Mouse (Mus musculus): Measurements from ENCODE around the gene Bhlhe41. TPM values are rescaled to one million over a fixed set of nuclear protein-coding genes. Genes with fewer than 3 reads are reported as not detected.

Gene Bhlhe41
- polyA plus RNA-seq, 1 experiment from 2014 or later = 8.1 TPM

GRCm38 (mm10) chr6:145815200-145815599 lies 50.2 kb downstream of the Bhlhe41 start:
- 37% methylated on average over 15 of the region's 15 CpGs for WGBS
- no peaks in the 10 kb centered on the region for H3K36me3 ChIP-seq (ENCODE audit: control insufficient read depth, insufficient read depth, low read length)

GRCm38 (mm10) chr6:145811174-145811573 lies 54.2 kb downstream of the Bhlhe41 start:
- Histone ChIP-seq H3K9ac (ENCODE audit: low read depth, low read length) (no peak overlapping the region), H3K9me3 (ENCODE audit: control insufficient read depth, low read length) (no peaks in the 10 kb centered on the region), H3K4me1 (ENCODE audit: control insufficient read depth, insufficient read depth, low read depth, low read length) (peaks cover 3% of the 10 kb centered on the region), H3K27me3 (replicated peaks; ENCODE audit: control insufficient read depth, insufficient read depth, low read length) (no peaks in the 10 kb centered on the region), H3K36me3 (ENCODE audit: control insufficient read depth, insufficient read depth, low read length) (no peaks in the 10 kb centered on the region), H3K4me2 (ENCODE audit: low read length) (no peak overlapping the region), H3K4me3 (ENCODE audit: low read length) (no peak overlapping the region), H3K27ac (ENCODE audit: low read depth, low read length) (no peak overlapping the region)
- ATAC-seq = no peak
- 88% methylated on average over 1 of the region's 1 CpGs for WGBS

More at GRCm38 (mm10) chr6:145815200-145815599, 50.2 kb downstream of the Bhlhe41 start:
- H3K9me3 ChIP-seq (ENCODE audit: control insufficient read depth, low read length) = no peaks in the 10 kb centered on the region
- H3K9ac ChIP-seq (ENCODE audit: low read depth, low read length) = no peak overlapping the region
- no peak overlapping the region for H3K4me3 ChIP-seq (ENCODE audit: low read length)
- H3K27me3 ChIP-seq (replicated peaks; ENCODE audit: control insufficient read depth, insufficient read depth, low read length) = no peaks in the 10 kb centered on the region
- no peak overlapping the region for H3K27ac ChIP-seq (ENCODE audit: low read depth, low read length)
- no peak for ATAC-seq
- no peak overlapping the region for H3K4me2 ChIP-seq (ENCODE audit: low read length)
- peaks cover 3% of the 10 kb centered on the region; the same call in 1 of the 2 replicates for H3K4me1 ChIP-seq (ENCODE audit: control insufficient read depth, insufficient read depth, low read depth, low read length)

GRCm38 (mm10) chr6:145810015-145810414 lies 55.3 kb downstream of the Bhlhe41 start:
- no peak overlapping the region for H3K9ac ChIP-seq (ENCODE audit: low read depth, low read length)
- ATAC-seq = no peak

DNA sequence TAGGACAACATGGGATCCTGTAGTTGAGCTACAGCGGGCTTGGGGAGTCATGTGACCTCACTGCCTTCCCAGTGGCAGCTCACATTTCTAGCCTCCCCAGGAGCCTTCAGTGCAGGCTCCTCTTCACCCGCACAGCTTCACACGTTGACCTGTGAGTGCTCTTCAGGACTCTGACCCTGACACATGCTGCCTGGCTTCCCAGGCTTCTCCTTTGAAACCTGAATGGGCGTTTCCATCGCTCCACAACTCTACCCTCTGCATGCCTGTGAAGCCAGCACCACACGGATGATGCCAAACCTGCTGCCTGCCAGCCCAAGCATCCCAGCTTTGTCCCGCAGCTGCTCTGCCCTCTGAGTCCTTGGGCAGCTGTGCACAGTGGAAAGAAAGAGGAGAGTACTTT lies 55.8 kb downstream of the Bhlhe41 start:
- WGBS = 77% methylated on average over 7 of the region's 7 CpGs

More at GRCm38 (mm10) chr6:145810015-145810414, 55.3 kb downstream of the Bhlhe41 start:
- H3K9me3 ChIP-seq (ENCODE audit: control insufficient read depth, low read length) = no peaks in the 10 kb centered on the region
- no peaks in the 10 kb centered on the region for H3K27me3 ChIP-seq (replicated peaks; ENCODE audit: control insufficient read depth, insufficient read depth, low read length)
- H3K27ac ChIP-seq (ENCODE audit: low read depth, low read length) = no peak overlapping the region
- H3K4me1 ChIP-seq (ENCODE audit: control insufficient read depth, insufficient read depth, low read depth, low read length) = no peaks in the 10 kb centered on the region; the same call in 1 of the 2 replicates
- H3K4me3 ChIP-seq (ENCODE audit: low read length) = no peak overlapping the region
- no peak overlapping the region for H3K4me2 ChIP-seq (ENCODE audit: low read length)
- no peaks in the 10 kb centered on the region for H3K36me3 ChIP-seq (ENCODE audit: control insufficient read depth, insufficient read depth, low read length)
- WGBS = 84% methylated on average over 6 of the region's 6 CpGs

More for the DNA sequence above, 55.8 kb downstream of the Bhlhe41 start:
- Histone ChIP-seq H3K9me3 (ENCODE audit: control insufficient read depth, low read length) (no peaks in the 10 kb centered on the region), H3K4me2 (ENCODE audit: low read length) (no peak overlapping the region), H3K9ac (ENCODE audit: low read depth, low read length) (no peak overlapping the region), H3K4me3 (ENCODE audit: low read length) (no peak overlapping the region), H3K27me3 (replicated peaks; ENCODE audit: control insufficient read depth, insufficient read depth, low read length) (no peaks in the 10 kb centered on the region), H3K36me3 (ENCODE audit: control insufficient read depth, insufficient read depth, low read length) (no peaks in the 10 kb centered on the region), H3K27ac (ENCODE audit: low read depth, low read length) (no peak overlapping the region), H3K4me1 (ENCODE audit: control insufficient read depth, insufficient read depth, low read depth, low read length) (no peaks in the 10 kb centered on the region; the same call in 1 of the 2 replicates)
- ATAC-seq = no peak

Other genes with a start within 250 kb of the Bhlhe41 start
- not detected in 2 replicates for gene Tuba3b, start 249.8 kb downstream of the Bhlhe41 start, polyA plus RNA-seq (2015; fragmentation: Nextera tagmentation; extraction: Ambion mirVana)
- 4.3 and 4.4 TPM in 2 replicates for gene Rassf8, start 118.8 kb downstream of the Bhlhe41 start, polyA plus RNA-seq (2015; fragmentation: Nextera tagmentation; extraction: Ambion mirVana)
- gene Sspn, start 66.1 kb upstream of the Bhlhe41 start, polyA plus RNA-seq (2015; fragmentation: Nextera tagmentation; extraction: Ambion mirVana) = 5.8 and 6.4 TPM in 2 replicates